In genomic region chr13:28544003-28544818, GRCm38 (mm10) we compare ENCODE assay signal across 8 mouse cellular contexts.
DNase-seq lines count a peak whose midpoint lies in the region; ATAC-seq and TF ChIP-seq lines count a peak whose summit lies in the region.

No protein-coding gene starts in this region.

- H3K27me3 ChIP-seq in lung, postnatal 0 days (replicated peaks; ENCODE audit: insufficient read depth, low read length): no peaks in the 10 kb centered on the region
- no peaks in the 10 kb centered on the region for H3K27me3 ChIP-seq in embryonic facial prominence, embryonic 10.5 days (replicated peaks; ENCODE audit: low read depth, poor library complexity, severe bottlenecking)
- no peaks in the 10 kb centered on the region for H3K27me3 ChIP-seq in hindbrain, postnatal 0 days (ENCODE audit: insufficient read depth, low read length)

- no peak overlapping the region for H3K27ac ChIP-seq in lung, postnatal 0 days (ENCODE audit: low read length)
- peak overlapping the region; percentile 83 for H3K27ac ChIP-seq in embryonic facial prominence, embryonic 10.5 days (replicated peaks)
- peak overlapping the region; percentile 76 for H3K27ac ChIP-seq in hindbrain, postnatal 0 days

- peak; percentile 80 for DNase-seq in lung, postnatal 0 days (ENCODE audit: low spot score)
- no peak for DNase-seq in lung, adult 2 months
- DNase-seq in embryonic facial prominence, embryonic 10.5 days (ENCODE audit: low spot score): peak; percentile 81
- DNase-seq in hindbrain, postnatal 0 days (ENCODE audit: low spot score): peak; percentile 84
- peak; percentile 91 for DNase-seq in mesoderm, embryonic 11.5 days (ENCODE audit: low read depth, low spot score)
- no peak for DNase-seq in layer of hippocampus, adult 9-11 months
- no peak for DNase-seq in thymus, postnatal 36 days

- no peak overlapping the region; the same call in 1 of the 2 replicates for H3K4me2 ChIP-seq in lung, postnatal 0 days (replicated peaks; ENCODE audit: low read depth, low read length)
- H3K4me2 ChIP-seq in hindbrain, postnatal 0 days (ENCODE audit: low read depth, low read length): peak overlapping the region; percentile 49

- TF ChIP-seq CTCF in lung, postnatal 0 days (IDR thresholded peaks at IDR 0.05): no peak
- TF ChIP-seq CTCF in lung, adult 2 months (IDR thresholded peaks at IDR 0.05; ENCODE audit: insufficient read depth, low read length): no peak
- TF ChIP-seq CTCF in hindbrain, postnatal 0 days (IDR thresholded peaks at IDR 0.05; ENCODE audit: low read depth): no peak

- no peak for TF ChIP-seq POLR2A in lung, adult 2 months (IDR thresholded peaks at IDR 0.05; ENCODE audit: borderline replicate concordance, extremely low read depth, low read depth, low read length)

- H3K9me3 ChIP-seq in lung, postnatal 0 days (ENCODE audit: low read length): no peaks in the 10 kb centered on the region
- no peaks in the 10 kb centered on the region for H3K9me3 ChIP-seq in embryonic facial prominence, embryonic 10.5 days
- no peaks in the 10 kb centered on the region for H3K9me3 ChIP-seq in hindbrain, postnatal 0 days (ENCODE audit: low read length)

- H3K36me3 ChIP-seq in lung, postnatal 0 days (ENCODE audit: insufficient read depth, low read length): no peaks in the 10 kb centered on the region
- peaks cover 10% of the 10 kb centered on the region; the same call in 1 of the 2 replicates for H3K36me3 ChIP-seq in embryonic facial prominence, embryonic 10.5 days (replicated peaks)
- H3K36me3 ChIP-seq in hindbrain, postnatal 0 days (ENCODE audit: insufficient read depth, low read length): no peaks in the 10 kb centered on the region

- H3K4me3 ChIP-seq in lung, postnatal 0 days (ENCODE audit: low read depth, low read length): no peak overlapping the region
- no peak overlapping the region for H3K4me3 ChIP-seq in lung, adult 2 months (replicated peaks; ENCODE audit: extremely low read depth, low read depth, low read length)
- peak overlapping the region; percentile 34 for H3K4me3 ChIP-seq in embryonic facial prominence, embryonic 10.5 days
- peak overlapping the region; percentile 20 for H3K4me3 ChIP-seq in hindbrain, postnatal 0 days (ENCODE audit: low read length)

- 31% methylated on average over 15 of the region's 17 CpGs for WGBS in lung, postnatal 0 days
- WGBS in lung, adult 2 months: 56% methylated on average over 15 of the region's 17 CpGs
- WGBS in embryonic facial prominence, embryonic 10.5 days: 17% methylated on average over 15 of the region's 17 CpGs
- WGBS in hindbrain, postnatal 0 days: 9% methylated on average over 15 of the region's 17 CpGs

- H3K9ac ChIP-seq in lung, postnatal 0 days (replicated peaks; ENCODE audit: low read depth): no peak overlapping the region
- H3K9ac ChIP-seq in hindbrain, postnatal 0 days (replicated peaks; ENCODE audit: low read length): 0 out of 2 replicates have a peak overlapping the region, but pooled peaks have one; percentile 30

- peak; percentile 84 for ATAC-seq in lung, postnatal 0 days
- peak; percentile 83 for ATAC-seq in hindbrain, postnatal 0 days
- no peak for ATAC-seq in erythroblast, adult 5-6 weeks (replicated peaks; ENCODE audit: low FRiP score, poor library complexity, severe bottlenecking)

- 0 out of 2 replicates have a peak, but pooled peaks cover 4% of the 10 kb centered on the region for H3K4me1 ChIP-seq in lung, postnatal 0 days (ENCODE audit: insufficient read depth, low read depth, low read length)
- H3K4me1 ChIP-seq in lung, adult 2 months (ENCODE audit: control insufficient read depth, insufficient read depth, low read length): no peaks in the 10 kb centered on the region
- peaks cover 35% of the 10 kb centered on the region for H3K4me1 ChIP-seq in embryonic facial prominence, embryonic 10.5 days
- peaks cover 10% of the 10 kb centered on the region; the same call in 1 of the 2 replicates for H3K4me1 ChIP-seq in hindbrain, postnatal 0 days (ENCODE audit: insufficient read depth, low read length)

- TF ChIP-seq EP300 in lung, postnatal 0 days (IDR thresholded peaks at IDR 0.05): no peak

Comparison
In these comparisons a context has a peak if more than half of its experiments do, and no peak if none do; other contexts are left out.
1. DNase-seq: peak in lung, postnatal 0 days (single experiment), embryonic facial prominence, embryonic 10.5 days (single experiment), hindbrain, postnatal 0 days (single experiment) and mesoderm, embryonic 11.5 days (single experiment); none in lung, adult 2 months (single experiment), layer of hippocampus, adult 9-11 months (single experiment) and thymus, postnatal 36 days (0 of 2).
2. H3K4me3 ChIP-seq: peak in embryonic facial prominence, embryonic 10.5 days (single experiment) and hindbrain, postnatal 0 days (single experiment); none in lung, postnatal 0 days (single experiment) and lung, adult 2 months (single experiment).